Mouse (Mus musculus) liver, embryonic 14.5 days (tissue): ENCODE measurements at regions not wholly inside any gene's neighbourhood (a gene's known extent, or its start where the extent isn't known, plus 50 kb on each side); places are given as distances from the start of the nearest gene placed in this dataset.

Experiments used
- CTCF ChIP-seq: IDR thresholded peaks from 2 replicates; pipeline ENCODE4 v1.5.1; 2016; ENCODE audit warnings: antibody characterized with exemption, low read depth, control low read depth
- EP300 ChIP-seq: IDR thresholded peaks from 2 replicates; pipeline ENCODE4 v1.6.1; 2016; ENCODE audit warnings: antibody characterized with exemption, low read depth

DNA sequence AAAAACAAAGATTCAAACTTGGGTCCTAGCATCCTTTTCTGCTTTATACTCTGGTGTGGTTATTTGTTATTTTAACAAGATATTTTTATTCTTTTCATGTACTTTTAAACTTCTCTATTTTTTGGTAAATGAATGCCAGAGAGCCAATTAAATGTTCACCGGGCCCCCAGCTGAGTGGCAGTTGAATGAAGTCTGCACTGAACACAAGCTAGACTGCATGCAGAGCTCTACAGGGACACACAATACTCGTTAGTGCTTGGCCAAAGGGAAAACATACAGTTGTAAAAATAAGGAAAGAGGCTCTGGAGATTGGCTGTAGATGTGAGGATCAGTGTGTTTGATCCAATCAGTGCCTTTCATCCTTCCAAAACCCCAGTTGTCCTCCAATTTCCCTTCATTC lies 76.1 kb upstream of the C1qtnf7 start:
- TF ChIP-seq CTCF (no peak), EP300 (no peak)
